Mouse (Mus musculus): ENCODE measurements around the gene Brk1.

Brk1 gene

GRCm38 (mm10) chr6:113623941-113624751 lies 19.6 kb downstream of the Brk1 start, which contains the start of gene Vhl:
Vhl (plus strand) TSS chr6:113623959.
- peak; percentile 44 for DNase-seq (ENCODE audit: low read depth)

- peak; percentile 38 for DNase-seq (ENCODE audit: low read depth)
These were observed 20.6 kb downstream of the Brk1 start for GRCm38 (mm10) chr6:113624989-113625770.

GRCm38 (mm10) chr6:113630322-113630721 lies 25.8 kb downstream of the Brk1 start:
- no peak for DNase-seq (ENCODE audit: low read depth)

- DNase-seq (ENCODE audit: low read depth) = no peak
These were observed 28.3 kb downstream of the Brk1 start for GRCm38 (mm10) chr6:113632863-113633262.

- DNase-seq (ENCODE audit: low read depth) = peak; percentile 79
These were observed 33.9 kb downstream of the Brk1 start, which contains the start of gene Irak2 for GRCm38 (mm10) chr6:113638302-113639040. Irak2 (plus strand) TSS chr6:113638467.

GRCm38 (mm10) chr6:113639201-113639600 lies 34.6 kb downstream of the Brk1 start:
- no peak for DNase-seq (ENCODE audit: low read depth)

GRCm38 (mm10) chr6:113642605-113643004 lies 38.0 kb downstream of the Brk1 start:
- no peak for DNase-seq (ENCODE audit: low read depth)

- DNase-seq (ENCODE audit: low read depth) = no peak
These were observed 38.4 kb downstream of the Brk1 start for GRCm38 (mm10) chr6:113643021-113643420.

- no peak for DNase-seq (ENCODE audit: low read depth)
These were observed 39.4 kb downstream of the Brk1 start for GRCm38 (mm10) chr6:113643967-113644366.

GRCm38 (mm10) chr6:113644808-113645207 lies 40.2 kb downstream of the Brk1 start:
- no peak for DNase-seq (ENCODE audit: low read depth)

- no peak for DNase-seq (ENCODE audit: low read depth)
These were observed 45.0 kb downstream of the Brk1 start for GRCm38 (mm10) chr6:113649346-113650196.

GRCm38 (mm10) chr6:113650197-113650640 lies 45.6 kb downstream of the Brk1 start:
- DNase-seq (ENCODE audit: low read depth) = no peak

GRCm38 (mm10) chr6:113651626-113652025 lies 47.1 kb downstream of the Brk1 start:
- no peak for DNase-seq (ENCODE audit: low read depth)

- no peak for DNase-seq (ENCODE audit: low read depth)
These were observed 49.0 kb downstream of the Brk1 start for GRCm38 (mm10) chr6:113653551-113653950.

- no peak for DNase-seq (ENCODE audit: low read depth)
These were observed 49.5 kb downstream of the Brk1 start for GRCm38 (mm10) chr6:113654102-113654501.

- no peak for DNase-seq (ENCODE audit: low read depth)
These were observed 50.3 kb downstream of the Brk1 start for GRCm38 (mm10) chr6:113654753-113655397.

- no peak for DNase-seq (ENCODE audit: low read depth)
These were observed 50.9 kb downstream of the Brk1 start for GRCm38 (mm10) chr6:113655475-113655874.

GRCm38 (mm10) chr6:113656847-113657246 lies 52.3 kb downstream of the Brk1 start:
- no peak for DNase-seq (ENCODE audit: low read depth)

- DNase-seq (ENCODE audit: low read depth) = no peak
These were observed 53.7 kb downstream of the Brk1 start for GRCm38 (mm10) chr6:113658226-113658625.

GRCm38 (mm10) chr6:113659648-113660491 lies 55.3 kb downstream of the Brk1 start:
- DNase-seq (ENCODE audit: low read depth) = no peak

All from fibroblast of lung, adult 2 months (primary cell).